Mouse (Mus musculus): ENCODE results near the gene Gas2l2. TPM values are rescaled to one million over a fixed set of nuclear protein-coding genes. Genes with fewer than 3 reads are reported as not detected.
A peak's percentile ranks its signal among the peaks of the same experiment; 100 is the strongest.

Gene Gas2l2
- polyA plus RNA-seq, 1 experiment, result 0.14 TPM

DNA sequence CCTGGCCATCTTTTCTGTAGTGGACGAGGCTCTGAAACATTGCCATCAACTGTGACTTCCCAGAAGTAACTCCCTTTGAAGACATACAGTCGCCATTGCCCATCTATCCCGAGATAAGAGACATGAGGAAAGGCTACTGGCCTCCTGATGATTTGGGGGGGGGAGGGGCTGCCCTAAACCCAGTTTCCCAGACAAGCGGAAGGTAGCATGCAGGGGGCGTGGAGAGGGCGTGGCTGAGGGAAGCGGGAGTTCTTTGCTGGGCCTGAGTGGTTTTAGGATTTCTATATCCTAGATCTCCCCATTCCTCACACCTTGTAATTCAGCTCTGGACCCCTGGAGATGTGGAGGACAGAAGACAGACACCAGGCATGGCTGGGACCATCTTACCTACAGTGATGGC is 14.6 kb upstream of the Gas2l2 start:
- DNase-seq (ENCODE audit: low spot score), result no peak

DNA sequence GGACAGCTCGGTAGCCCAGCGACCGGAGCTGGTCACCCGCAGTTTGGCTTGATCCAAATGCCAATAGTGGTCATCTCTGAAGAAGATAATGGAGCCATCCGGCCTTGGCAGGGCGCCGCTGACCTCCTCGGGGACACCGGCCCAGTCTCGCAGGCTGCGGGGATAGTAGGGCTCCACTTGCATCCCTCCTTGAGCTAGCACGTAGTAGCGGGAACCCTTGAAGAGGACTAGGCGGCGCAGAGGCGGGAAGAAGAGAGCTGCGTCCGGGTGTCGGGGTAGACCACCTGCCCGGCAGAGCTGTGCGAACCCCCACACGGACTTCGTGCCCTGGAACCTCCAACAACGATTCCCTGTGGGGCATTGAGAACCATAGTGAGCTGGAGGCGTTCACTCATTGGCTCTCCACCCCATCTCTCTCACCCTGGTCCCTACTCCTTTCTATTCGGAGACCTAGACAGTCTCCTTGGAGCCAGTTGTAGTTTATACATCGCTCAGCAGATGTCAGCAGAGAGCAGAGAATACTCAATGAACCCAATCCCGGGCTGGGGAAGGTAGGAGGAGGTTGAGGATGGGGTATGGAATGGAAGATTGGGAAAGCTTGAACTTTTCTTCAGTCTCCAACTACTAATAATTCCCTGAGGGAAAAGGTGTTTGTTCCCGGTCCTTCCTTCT is 13.5 kb upstream of the Gas2l2 start:
- DNase-seq (ENCODE audit: low spot score), result no peak

DNA sequence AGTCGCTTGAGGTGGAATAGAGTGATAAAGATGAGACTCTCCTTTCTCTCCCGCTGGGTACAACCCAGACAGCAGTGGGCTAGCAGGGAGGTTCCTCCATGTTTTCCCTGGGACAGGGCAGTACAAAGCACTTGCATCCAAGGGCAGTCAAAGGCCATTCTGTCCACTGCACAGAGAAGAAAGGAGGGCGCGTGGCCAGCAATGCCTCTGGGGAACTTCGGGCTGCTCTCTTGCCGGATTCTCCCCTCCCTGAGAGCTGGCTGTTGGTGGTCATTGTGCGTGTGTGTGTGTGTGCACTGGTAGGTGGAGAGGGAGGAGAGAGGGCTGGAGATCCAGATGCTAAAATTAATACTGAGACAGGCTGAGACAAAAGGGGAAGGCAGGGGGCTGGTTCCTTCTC is 12.0 kb upstream of the Gas2l2 start:
- no peak for DNase-seq (ENCODE audit: low spot score)

DNA sequence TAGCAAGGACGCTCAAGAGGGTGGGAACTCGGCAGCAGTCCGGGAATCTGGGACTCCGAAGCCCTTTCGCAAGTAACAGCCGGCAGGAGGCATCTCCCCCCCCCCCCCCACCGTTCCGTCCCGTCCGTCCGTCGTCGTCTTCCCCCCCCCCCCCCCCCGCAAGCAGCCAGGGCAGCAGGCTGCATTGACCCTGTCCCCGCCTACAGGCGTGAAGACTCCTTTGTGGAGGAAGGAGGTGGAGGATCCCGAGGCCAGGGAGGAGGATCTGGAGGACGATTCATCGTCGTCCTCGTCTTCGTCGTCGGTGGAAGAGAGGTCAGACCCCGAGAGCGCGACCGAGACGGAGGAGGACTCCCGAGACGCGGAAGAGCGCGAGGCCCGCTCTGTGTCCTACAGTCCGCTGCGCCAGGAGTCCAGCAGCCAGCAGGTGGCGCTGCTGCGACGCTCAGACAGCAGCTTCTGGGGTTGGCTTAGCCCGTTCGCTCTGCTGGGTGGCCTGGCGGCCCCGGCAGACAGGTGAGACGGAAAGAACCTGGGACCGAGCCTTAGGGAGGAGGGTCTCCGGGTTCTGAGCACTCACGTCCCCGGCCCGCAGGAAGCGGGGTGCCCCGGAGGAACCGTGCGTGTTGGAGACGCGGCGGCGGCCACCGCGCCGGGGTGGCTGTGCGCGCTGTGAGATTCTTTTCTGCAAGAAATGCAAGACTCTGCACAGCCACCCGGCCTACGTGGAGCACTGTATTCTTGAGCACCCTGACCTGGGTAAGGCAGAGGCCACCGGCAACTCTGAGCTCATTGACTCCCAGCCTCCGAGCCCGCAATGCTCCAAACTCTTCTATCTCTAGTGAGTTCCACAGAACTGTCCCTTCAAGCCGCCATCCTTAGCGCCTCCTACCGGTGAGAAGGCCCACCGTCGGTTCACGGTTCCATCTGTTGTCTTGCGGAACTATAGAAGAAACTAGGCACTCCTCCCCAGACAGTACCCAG is 11.1 kb upstream of the Gas2l2 start:
- DNase-seq (ENCODE audit: low spot score), result peak; percentile 79

DNA sequence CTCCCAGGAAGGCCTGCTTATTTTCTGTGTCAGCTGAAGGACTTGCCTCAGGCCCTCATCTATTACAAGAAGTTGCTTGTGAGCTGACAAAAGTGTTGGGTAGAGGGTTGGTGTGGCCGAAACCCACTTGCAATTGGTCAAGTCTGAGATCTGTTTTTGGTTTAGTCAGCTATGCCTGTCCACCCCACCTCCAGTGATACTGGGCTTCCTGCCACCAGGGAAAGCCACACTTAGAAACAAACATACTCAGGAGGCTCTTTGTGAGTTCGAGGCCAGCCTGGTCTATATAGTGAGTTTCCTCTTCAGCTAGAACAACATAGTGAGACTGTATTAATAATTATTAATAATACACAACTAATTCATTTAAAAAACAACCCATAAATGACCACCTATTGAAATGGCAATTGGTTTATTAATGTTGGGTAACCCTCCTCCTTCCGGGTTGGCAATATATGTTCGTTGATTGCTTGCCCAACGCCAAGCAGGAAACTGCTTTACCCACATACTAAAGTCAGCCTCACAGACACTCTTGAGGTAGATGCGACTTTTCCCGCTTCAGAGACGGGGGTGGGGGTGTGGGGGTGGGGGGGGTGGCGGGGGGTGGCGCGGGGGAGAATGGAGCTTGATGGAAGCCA is 10.3 kb upstream of the Gas2l2 start:
- no peak for DNase-seq (ENCODE audit: low spot score)

DNA sequence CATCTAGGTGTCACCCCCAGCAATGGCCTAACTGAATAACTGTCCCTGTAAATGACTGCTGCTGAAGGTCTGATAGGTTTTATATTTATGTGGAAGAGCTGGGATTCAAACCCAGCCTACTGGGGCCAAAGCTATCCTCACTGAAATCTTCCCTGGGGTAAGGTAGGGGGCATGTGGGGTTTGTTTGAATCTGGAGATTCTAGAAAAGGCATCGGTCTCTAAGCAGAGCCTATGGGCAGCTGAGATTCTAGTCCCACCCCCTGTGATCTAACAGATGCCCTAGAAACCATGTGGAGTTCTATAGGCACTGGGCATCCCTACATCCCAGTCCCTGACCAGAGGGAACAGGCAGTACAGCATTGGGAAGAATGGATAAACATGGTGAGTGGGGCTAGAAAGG is 8.1 kb upstream of the Gas2l2 start, which contains the start of gene 1700020L24Rik:
Gene 1700020L24Rik, plus strand, starts transcription at position 301 of the 400 bp plus-strand sequence.
- DNase-seq (ENCODE audit: low spot score), result no peak

DNA sequence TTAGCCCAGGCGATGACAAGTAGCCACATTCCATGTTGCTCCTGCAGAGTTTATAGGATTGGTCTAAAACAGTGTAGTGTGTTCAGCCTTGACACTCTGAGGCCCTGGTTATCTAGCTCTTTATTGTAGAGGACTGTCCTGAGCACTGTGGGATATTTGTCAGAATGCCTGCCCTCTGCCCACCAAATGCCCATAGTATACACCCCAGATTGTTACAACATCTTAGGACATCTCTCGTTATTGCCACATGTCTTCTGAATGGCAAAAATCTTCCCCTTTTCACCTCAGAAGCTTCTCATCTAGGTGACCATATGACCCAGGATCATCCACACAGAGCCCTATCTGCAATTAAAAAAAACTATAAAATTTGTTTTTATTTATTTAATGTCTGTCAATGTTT is 3.3 kb upstream of the Gas2l2 start:
- no peak for DNase-seq (ENCODE audit: low spot score)

DNA sequence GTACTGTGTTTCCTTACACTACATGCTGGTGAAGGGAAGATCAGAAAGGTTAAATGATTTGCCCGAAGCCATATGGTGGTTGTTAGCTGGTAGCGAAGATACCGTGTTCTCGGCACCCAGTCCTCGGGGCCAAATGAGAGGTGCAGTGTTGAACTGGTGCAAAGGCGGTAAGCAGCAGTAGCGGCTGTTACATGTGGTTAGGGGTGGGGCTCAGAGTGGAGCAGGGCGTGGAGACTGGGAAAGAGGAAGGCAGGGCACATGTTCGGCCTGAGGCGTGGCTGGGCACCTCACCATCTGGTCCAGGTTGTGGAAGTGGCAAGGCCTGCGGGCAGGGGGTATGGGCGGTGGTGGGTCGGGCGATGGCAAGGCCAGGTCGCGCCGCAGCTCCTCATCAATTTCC is 2.3 kb downstream of the Gas2l2 start:
- no peak for DNase-seq (ENCODE audit: low spot score)

DNA sequence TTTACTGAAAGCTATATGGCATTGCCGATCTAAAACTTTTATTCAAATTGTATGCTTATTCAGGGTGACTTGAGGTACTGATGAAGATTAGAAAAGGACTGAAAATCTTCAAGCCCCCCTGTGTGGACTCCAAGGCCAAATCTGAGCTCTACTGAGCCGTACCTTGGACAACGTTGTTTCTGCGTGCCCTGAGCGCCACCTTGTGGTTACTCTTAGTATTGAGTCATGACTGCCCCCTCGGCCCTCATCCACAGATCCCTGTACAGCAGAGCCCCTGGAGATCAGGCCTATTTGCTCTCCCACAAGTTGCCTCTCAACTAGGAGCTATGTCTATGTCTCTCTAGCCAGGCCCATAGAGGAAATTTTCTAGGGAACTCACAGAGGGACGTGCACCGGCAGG is 4.6 kb downstream of the Gas2l2 start:
- no peak for DNase-seq (ENCODE audit: low spot score)

DNA sequence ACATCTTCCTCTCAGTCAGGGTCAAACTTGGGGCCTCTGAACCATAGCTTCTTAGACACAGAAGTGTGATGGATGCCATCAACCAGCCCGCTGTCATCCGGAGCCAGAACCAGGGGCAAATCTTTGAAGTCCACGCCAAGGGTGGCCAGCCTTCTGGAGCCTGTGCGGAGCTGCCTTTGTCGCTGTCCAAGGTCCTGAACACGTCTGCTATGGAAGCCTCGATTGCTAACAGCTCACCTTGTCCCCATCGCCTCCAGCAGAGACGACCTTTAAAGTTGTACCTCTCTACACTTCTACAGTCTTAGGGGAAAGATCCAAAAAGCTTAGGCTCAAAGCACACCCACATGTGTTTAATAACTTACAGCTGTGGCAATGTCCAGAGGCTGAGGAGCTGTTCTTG is 8.0 kb downstream of the Gas2l2 start:
- peak; percentile 50 for DNase-seq (ENCODE audit: low spot score)

DNA sequence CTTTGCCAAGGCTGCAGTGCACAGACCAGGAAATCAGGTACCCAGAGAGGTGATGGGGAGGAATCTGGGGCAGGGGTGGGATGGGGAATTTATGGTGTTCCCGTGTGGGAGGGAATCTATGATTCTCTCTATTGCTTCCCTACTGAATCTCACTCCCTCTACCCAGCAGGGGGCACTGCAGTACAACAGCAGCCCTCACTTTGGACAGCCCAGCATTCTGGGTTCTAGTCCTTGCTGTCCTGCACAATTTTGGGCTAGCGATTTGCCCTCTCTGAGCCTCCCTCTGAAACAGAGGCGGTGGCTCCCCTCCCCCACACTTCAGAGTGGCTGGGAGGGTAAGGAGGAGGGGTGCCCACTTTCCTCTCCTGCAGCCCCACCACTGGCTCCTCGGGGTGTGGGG is 8.9 kb downstream of the Gas2l2 start:
- DNase-seq (ENCODE audit: low spot score), result no peak

DNA sequence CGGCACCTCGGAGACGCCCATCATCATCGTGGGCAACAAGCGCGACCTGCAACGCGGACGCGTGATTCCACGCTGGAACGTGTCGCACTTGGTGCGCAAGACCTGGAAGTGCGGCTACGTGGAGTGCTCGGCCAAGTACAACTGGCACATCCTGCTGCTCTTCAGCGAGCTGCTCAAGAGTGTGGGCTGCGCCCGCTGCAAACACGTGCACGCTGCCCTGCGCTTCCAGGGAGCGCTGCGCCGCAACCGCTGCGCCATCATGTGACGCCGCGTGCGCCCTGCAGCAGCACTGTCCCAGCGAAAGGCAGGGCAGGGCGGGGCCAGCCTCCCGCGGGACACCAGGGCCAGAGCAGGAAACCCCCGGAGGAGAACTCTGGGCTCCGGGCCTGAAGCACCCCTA is 10.7 kb downstream of the Gas2l2 start:
- no peak for DNase-seq (ENCODE audit: low spot score)

DNA sequence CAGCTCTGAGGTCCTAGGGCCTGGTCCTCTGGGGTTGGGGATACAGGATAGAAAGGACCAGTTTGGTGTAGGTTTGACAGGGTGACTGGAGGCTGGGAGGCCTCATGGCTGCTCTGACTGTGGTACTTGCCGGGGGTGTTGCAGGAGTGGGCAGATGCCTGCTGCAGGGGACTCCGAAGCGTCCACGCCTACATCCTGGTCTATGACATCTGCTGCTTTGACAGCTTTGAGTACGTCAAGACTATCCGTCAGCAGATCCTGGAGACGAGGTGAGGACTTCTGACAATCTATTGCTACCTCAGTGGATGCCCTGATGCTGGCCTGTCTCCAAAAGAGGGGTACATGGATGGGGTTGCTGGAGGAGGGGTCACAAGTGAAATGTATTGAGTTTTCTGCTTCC is 11.5 kb downstream of the Gas2l2 start:
- DNase-seq (ENCODE audit: low spot score), result no peak

DNA sequence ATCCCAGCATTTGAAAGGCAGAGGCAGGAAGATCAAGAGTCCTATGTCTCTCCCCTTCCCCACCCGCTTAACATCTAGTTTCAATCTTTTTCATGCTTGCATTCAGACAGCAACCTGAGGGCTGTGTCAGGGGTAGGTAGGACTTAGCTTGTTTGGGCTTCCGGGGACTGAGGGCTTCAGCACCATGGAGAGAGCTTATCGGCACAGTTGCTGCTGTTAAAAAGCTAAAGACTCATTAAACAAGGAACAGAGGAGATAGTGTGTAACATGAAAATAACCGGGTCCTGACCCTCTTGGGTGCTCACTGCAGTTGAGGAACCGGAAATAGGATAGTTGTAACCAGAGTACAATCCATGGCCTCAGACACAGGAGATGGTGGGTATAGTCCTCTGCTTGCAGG is 12.2 kb downstream of the Gas2l2 start:
- DNase-seq (ENCODE audit: low spot score), result no peak

DNA sequence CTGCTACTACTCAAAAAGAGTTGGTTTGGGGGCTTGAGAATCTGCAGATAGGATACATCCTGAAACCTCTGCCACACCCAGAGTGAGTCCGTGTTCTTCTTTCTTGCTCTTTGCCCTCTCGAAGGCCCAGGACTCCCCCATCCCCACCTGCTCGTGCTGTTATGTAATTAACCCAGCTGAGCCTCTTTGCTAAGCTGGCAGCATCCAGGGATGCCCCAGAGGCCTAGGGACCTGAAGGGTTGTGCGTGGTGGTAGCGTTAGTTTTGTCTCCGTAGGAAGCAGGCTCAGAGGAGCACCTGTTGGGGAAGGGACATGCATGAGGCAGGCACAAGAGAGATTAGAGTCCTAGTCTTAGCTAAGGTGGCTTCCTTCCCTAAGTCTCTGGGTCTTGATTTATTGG is 18.7 kb downstream of the Gas2l2 start:
- no peak for DNase-seq (ENCODE audit: low spot score)

DNA sequence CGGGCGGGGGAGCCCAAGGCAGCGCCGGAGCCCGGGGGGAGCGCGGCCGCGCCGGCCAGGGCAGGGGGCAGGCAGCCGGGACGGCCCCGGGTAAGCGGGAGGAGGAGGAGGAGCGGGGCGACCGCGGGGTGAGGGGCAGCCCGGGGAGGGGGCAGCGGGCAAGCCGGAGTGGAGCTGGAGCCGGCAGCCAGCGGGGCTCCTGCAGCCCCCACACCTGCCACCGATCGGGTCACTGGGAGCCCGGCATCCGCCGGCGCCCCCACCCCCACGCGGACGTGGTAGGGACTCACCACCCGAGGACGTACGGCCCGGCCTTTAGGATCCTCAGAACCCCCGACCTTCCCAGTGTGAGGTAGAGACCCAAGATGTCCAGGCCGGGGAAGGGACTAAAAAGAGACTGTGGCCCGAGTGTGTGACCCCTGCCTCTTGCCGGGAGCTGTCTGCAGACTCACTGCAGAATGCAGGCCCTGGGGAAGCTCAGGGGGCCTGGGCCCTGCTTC is 19.4 kb downstream of the Gas2l2 start:
- no peak for DNase-seq (ENCODE audit: low spot score)

DNA sequence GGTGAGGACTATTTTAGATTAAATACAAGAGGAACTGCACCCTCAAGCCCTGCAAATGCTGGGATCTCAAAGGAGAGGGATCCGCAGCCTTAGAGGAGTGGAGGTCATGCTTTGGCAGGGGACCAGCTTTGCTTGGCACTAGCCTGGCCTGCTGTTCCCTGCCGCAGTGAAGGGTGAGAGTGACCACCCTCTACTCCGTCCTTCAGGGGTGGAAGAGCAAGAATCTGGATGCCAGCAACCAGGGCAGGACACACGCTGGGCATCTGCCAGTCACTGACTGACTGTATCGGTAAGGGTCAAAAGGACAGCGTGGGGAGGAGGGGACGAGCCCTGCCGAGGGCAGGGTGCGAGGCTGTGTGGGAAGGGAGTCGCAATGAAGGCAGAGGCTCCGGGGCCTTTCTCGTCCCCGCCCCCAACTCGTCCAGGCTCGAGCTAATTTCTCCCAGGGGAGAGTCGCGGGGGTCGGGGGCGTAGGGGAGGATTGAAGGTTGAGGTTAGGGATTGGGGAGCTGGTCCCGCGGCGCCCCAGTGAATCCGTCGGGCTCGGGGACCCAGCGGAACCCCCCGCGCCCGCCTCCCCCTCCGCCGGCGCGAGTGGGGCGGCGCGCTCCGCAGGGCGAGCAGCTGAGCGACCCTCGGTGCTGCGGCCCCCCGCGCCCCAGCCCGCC is 20.0 kb downstream of the Gas2l2 start, which contains the start of gene Rasl10b:
Gene Rasl10b, plus strand, starts transcription at position 51 of the 668 bp plus-strand sequence.
- no peak for DNase-seq (ENCODE audit: low spot score)

DNA sequence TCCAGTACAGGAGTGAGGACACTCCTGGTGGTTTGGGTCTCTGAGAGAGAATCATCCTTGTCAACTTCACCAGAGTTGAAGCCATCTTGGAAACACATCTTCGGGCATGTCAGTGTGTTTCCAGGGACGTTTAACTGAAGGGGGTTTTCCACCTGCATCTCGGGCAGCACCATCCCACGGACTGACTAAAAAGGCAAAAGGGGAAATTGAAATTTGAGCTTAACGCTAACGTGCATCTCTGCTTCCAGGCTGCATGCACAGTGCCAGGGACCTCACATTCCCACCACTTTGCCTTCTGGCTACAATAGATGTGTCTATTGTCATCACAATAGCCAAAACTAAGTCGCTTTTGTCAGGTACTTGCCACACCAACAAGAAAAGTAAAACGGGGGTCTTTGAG is 21.0 kb downstream of the Gas2l2 start:
- DNase-seq (ENCODE audit: low spot score), result no peak

DNA sequence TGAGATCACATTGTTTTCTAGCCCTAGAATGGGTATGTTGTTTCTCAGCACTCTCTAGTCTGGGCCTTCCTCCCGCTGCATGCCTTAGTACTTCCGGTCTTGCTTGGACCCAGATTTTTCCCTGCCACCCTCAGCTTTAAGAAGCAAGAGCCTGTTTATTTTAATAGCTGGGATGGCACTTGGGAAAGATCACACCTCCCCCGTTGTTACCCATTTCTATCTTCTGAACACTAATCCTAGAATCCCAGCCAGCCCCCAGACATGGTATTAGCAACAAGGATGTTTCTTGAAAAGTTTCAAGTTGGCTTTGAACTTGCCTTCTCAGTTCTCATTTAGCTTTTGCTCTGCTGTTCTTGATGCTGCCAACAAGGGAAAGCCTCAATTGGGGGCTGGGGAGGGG is 22.9 kb downstream of the Gas2l2 start:
- no peak for DNase-seq (ENCODE audit: low spot score)

DNA sequence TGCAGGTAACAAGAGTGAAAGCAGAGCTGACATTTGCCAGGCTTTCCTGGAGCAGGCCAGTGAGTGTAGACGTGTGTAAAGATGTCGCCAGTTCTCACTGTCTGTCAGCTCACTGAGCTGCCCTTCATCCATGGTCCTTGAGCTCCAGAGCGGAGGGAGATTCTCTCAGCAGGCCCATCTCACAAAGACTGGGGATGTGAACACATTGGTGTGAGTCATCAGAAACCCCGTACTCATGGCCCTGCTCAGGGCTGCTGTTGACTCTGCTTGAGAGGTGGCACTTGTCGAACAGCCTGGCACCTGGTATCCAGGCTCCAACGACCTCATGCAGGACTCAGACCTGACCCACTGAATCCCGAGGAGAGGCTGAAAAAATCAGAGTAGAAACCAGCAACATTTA is 25.5 kb downstream of the Gas2l2 start:
- no peak for DNase-seq (ENCODE audit: low spot score)

DNA sequence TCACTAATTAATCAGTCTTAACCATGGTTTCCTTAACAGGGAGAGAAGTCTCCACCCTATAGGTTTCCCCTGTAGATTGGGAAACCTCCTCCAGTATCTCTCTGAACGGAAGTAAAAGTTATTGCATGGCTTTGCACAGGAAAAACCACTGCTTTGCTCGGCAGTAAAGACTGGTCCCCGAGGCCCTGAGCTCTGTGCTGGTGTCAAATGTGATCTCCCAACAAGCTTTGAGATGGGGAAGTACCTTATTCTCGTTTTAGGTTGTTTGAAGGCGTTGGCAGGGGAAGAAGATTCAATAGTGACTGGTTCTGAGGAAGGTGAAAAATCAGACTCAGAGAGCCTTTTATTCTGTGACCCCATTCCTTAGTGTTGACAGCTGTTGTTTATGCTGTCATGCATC is 30.5 kb downstream of the Gas2l2 start:
- no peak for DNase-seq (ENCODE audit: low spot score)

DNA sequence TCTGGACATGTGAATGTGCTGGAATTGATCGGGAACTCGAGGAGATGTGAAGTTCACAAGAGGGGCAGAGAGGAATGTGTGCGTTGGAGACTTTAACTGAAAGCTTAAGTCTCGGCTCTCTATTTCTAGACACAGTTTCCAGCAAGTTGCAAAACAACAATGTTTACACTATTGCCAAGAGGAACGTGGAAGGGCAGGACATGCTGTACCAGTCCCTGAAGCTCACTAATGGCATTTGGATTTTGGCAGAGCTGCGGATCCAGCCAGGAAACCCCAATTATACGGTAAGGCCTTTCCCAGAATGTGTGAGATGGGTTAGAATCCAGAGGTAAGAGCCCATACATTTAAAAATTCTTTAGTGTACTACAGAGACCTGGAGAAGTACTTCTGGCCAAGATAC is 31.6 kb downstream of the Gas2l2 start:
- DNase-seq (ENCODE audit: low spot score), result no peak
